Mouse (Mus musculus): ENCODE measurements around the gene Ccdc186.
"Not testable (repeated sequence)": the region's sequence is repeated elsewhere in the genome, so short reads cannot be mapped to it uniquely, and the experiment has no call there.

- not testable (repeated sequence) for TF ChIP-seq POLR2A (IDR thresholded peaks at IDR 0.05; ENCODE audit: low read depth, low read length); CTCF (IDR thresholded peaks at IDR 0.05; ENCODE audit: extremely low read depth, insufficient read depth, insufficient read length, insufficient replicate concordance)
Measured at GRCm38 (mm10) chr19:56778532-56778931, 43.5 kb downstream of the Ccdc186 start.

Data from spleen, adult 2 months (tissue).